Mouse (Mus musculus): ENCODE data around the gene 4930404N11Rik. TPM values are rescaled to one million over a fixed set of nuclear protein-coding genes. Genes with fewer than 3 reads are reported as not detected.
A peak's percentile ranks its signal among the peaks of the same experiment; 100 is the strongest.

4930404N11Rik gene
- total RNA-seq, 2 experiments from 2014 or later, result 15.6 to 35.7 TPM

GRCm38 (mm10) chr10:81335393-81336340, 29.9 kb downstream of the 4930404N11Rik start:
- no peak for ATAC-seq (replicated peaks; ENCODE audit: low FRiP score, poor library complexity, severe bottlenecking)

- ATAC-seq (replicated peaks; ENCODE audit: low FRiP score, poor library complexity, severe bottlenecking), result no peak
These were observed 31.3 kb downstream of the 4930404N11Rik start for GRCm38 (mm10) chr10:81334324-81334723.

- no peak for ATAC-seq (replicated peaks; ENCODE audit: low FRiP score, poor library complexity, severe bottlenecking)
These were observed 33.3 kb downstream of the 4930404N11Rik start for GRCm38 (mm10) chr10:81332277-81332676.

DNA sequence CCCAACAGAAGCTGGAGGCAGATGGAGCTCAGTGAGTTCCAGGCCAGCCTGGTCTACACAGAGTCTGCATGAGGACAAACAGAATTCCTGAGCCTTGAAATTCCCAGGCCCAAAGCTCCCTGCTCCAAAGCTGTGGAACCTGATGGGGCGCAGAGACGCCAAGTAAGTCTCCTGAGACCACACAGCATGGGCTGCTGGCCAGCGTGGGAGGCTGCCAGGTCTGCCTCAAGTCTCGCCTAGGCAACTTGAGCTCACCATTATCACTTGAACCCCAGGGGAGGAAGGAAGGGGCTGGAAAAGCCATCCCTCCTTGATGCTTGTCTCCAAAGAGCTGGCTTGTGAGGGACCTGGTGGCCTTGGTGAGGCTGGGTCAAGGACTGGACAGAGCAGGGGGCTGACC, 35.6 kb downstream of the 4930404N11Rik start:
- ATAC-seq (replicated peaks; ENCODE audit: low FRiP score, poor library complexity, severe bottlenecking), result no peak

- ATAC-seq (replicated peaks; ENCODE audit: low FRiP score, poor library complexity, severe bottlenecking), result no peak
These were observed 36.2 kb downstream of the 4930404N11Rik start for GRCm38 (mm10) chr10:81329194-81329975.

DNA sequence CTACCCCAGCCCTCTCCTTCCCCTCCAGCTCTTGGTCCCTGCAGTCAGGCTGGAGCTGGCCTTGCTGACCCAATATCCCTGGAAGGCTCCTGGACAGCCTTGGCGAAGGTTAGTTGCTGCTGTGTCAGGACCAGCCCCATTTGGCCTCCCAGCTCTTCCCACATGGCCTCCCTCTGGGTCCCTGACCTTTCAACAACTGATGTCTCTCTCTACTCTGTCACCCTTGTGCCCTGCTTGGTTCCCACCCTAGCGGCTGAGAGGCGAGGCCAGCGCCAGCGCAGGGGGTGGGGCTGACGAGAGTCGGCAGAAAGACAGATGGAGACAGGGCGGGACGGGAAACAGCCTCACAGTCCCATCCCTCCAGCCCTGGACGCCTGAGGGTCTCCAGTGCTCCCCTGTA, 37.2 kb downstream of the 4930404N11Rik start, which contains the start of gene Tbxa2r:
Gene Tbxa2r, plus strand, starts transcription at position 346 of the 400 bp plus-strand sequence.
- ATAC-seq (replicated peaks; ENCODE audit: low FRiP score, poor library complexity, severe bottlenecking), result 0 out of 2 replicates have a peak, but pooled peaks have one; percentile 23

GRCm38 (mm10) chr10:81327959-81328358, 37.7 kb downstream of the 4930404N11Rik start:
- ATAC-seq (replicated peaks; ENCODE audit: low FRiP score, poor library complexity, severe bottlenecking), result no peak

DNA sequence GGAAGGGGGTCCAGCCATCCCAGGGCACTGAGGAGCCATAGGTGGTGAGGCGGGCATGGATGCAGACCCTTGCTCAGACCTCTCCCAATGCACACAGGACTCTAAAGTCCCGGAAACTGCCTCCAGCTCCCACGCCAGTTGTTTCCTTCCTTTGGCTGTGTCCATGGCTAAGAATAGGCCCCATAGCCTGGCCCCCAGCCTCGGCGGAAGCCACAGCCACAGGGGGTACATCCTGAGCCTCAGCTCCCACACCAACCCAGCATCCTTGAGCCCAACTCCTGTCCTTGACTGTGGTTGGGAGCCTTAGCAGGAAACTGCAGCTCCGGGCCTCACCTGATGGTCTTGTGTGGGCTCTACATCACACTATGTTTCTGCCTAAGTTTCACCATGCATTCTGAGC, 38.8 kb downstream of the 4930404N11Rik start:
- ATAC-seq (replicated peaks; ENCODE audit: low FRiP score, poor library complexity, severe bottlenecking), result no peak

- ATAC-seq (replicated peaks; ENCODE audit: low FRiP score, poor library complexity, severe bottlenecking), result no peak
These were observed 39.8 kb downstream of the 4930404N11Rik start for GRCm38 (mm10) chr10:81325781-81326180.

- ATAC-seq (replicated peaks; ENCODE audit: low FRiP score, poor library complexity, severe bottlenecking), result no peak
These were observed 40.4 kb downstream of the 4930404N11Rik start for GRCm38 (mm10) chr10:81325176-81325575.

- no peak for ATAC-seq (replicated peaks; ENCODE audit: low FRiP score, poor library complexity, severe bottlenecking)
These were observed 41.7 kb downstream of the 4930404N11Rik start for GRCm38 (mm10) chr10:81323791-81324530.

GRCm38 (mm10) chr10:81323141-81323775, 42.4 kb downstream of the 4930404N11Rik start:
- ATAC-seq (replicated peaks; ENCODE audit: low FRiP score, poor library complexity, severe bottlenecking), result no peak

DNA sequence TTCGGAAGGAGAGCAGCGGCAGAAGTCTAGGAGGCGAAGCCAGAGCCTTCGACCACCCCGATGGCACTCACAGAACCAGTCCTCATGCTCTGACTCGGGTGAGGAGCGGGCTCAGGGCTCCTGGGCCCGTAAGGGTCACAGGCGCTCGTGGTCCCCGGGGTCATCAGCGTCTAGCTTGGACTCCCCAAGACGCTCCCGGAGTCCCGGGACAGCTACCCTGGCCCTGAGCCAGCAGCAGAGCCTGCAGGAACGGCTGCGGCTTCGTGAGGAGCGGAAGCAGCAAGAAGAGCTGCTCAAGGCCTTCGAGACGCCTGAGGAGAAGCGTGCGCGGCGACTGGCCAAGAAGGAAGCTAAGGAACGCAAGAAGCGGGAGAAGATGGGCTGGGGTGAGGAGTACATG, 43.2 kb downstream of the 4930404N11Rik start:
- no peak for ATAC-seq (replicated peaks; ENCODE audit: low FRiP score, poor library complexity, severe bottlenecking)

DNA sequence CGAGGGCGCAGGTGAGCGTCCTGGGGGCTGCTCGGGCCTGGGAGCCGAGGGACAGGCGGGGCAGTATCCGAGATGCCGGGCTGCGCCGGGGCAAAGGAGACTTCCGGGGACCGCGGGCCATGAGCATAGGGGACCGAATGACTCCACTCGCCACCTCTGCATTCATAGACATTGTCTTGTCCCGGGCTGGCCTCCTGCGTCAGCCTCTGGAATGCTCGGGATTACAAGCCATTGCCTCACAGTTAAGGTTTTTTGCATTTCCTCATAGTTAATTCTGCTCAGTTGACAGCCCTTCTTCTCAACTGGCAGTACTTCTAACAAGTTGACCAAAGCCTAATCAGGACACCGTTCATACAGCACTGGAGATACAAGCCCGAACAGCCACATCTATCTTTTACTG, 44.2 kb downstream of the 4930404N11Rik start:
- ATAC-seq (replicated peaks; ENCODE audit: low FRiP score, poor library complexity, severe bottlenecking), result no peak

GRCm38 (mm10) chr10:81320550-81321347, 44.9 kb downstream of the 4930404N11Rik start, which contains the start of gene Cactin:
Gene Cactin (plus strand): TSS chr10:81321103.
- peak; percentile 80 for ATAC-seq (replicated peaks; ENCODE audit: low FRiP score, poor library complexity, severe bottlenecking)

DNA sequence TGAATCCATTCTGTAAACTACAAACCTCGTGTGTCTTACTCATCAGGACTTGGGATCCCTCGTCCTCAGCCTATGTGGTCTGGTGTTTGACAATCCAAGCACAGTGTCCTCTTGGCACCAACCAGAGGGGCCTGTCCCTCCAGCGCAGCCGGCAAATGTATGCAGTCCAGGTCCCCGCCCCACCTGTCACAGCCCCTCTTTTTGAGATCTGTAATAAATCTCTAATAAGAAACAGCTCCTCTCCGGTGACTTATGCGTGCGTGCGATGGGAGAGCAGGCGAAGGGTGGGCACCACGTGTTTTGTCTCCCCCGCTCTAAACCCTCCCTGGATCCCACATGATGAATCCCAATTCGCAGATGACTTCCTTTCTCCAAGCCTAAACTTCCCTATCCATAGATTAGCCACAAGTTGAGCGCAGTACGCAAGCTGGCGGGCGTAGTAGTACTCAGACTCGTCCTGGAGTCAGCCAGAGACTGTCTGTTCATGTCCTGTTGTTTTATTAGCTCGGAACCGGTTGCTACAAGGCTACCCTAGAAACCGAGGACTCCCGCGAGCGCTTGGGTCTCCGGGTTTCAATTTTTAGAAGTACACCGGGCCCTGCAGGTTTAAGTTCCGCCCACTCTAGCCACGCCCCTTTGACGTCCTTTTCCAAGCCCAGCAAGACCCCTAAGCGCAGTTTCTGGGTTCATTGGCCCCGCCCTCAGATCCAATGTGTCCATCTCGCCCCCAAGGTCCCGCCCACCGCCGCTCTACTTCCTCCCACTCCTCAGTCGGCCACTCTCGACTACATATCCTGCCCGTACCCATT, 45.7 kb downstream of the 4930404N11Rik start:
- ATAC-seq (replicated peaks; ENCODE audit: low FRiP score, poor library complexity, severe bottlenecking), result peak; percentile 35

DNA sequence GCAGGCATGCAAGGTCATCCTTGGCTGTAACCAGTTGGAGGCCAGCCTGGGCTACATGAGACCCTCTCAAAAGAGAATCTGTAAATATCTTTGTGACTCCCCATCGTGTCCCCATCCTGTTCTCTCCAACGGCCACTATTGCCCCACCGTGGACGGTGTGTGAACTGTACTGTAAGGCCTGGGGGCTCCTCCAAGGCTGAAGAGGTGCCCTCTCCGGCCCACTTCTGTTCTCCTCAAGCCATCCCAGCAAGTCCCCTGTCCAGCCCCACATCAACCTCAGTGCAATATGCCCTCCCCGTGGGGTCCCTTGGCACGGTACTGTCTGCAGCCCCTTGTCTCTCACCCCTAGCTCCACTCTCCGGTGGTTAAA, 46.3 kb downstream of the 4930404N11Rik start:
- ATAC-seq (replicated peaks; ENCODE audit: low FRiP score, poor library complexity, severe bottlenecking), result no peak

All from erythroblast, adult 5-6 weeks (primary cell).